Mouse (Mus musculus) frontal cortex, postnatal 10 days (tissue): ENCODE results near the gene Ninl.
"Not testable (repeated sequence)": the region's sequence is repeated elsewhere in the genome, so short reads cannot be mapped to it uniquely, and the experiment has no call there.

ENCODE experiments used
- DNase-seq, 2 experiments: peaks; one replicate each; pipeline ENCODE4 v3.0.0; 2022; ENCODE audit warnings: low spot score in 2 of 2, mixed read lengths in 1 of 2

The Ninl gene

DNA sequence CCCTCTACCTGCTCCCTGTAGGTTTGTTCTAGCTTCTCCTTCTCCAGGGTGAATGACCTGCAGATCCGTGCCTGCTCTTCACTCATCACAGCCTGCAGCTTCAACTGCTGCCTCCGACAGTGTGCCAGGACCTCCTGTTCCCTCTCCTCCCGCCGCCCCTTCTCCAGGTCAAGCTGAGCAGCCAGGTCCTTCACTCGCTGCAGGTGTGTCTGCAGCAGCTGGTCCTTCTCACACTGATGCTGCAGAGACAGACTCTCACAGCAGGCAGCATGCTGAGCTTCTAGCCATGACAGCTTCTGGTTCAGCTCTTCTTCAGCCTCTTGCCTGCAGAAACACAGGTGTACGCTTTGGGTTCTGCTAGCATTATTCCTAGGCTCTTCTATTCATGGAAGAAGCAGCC is 89.1 kb downstream of the Ninl start:
- DNase-seq = no peak

DNA sequence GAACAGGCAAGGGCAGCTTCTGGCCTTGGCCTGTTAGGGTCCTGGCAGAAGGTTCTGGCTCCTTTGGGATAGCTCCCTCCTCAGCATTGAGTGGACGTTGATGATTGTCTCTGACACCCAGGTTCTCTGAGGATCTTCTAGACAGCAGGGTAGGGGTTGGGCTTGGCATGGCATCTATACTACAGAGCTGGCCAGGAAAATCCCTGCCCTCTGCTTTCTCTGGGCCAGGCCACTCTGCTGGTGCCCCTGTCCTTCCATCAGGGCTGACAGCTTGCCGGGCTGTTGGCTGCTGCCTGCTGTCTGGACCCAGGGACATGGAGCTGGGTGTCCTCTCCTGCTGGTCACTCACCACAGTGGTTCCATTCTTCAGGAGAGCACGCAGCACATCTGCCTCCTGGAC is 89.5 kb downstream of the Ninl start:
- no peak for DNase-seq

DNA sequence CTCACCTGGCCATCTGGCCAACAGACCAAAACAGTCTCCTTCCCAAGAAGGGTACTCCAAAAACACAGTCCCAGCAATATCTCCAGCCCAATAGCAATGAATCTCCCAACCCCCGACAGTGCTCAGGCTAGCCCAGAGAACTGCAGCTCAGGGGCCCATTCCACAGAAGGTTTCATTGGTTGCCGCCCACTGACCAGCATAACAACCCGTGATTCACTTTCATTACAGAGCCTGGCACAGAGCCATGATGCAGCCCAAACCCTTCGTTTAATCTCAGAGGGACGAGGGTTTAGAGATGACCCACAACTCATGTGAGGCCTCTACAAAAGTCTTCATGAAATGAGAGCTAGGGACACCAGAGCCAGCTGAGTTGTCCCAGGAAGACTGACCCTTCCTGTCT is 90.4 kb downstream of the Ninl start:
- no peak for DNase-seq

DNA sequence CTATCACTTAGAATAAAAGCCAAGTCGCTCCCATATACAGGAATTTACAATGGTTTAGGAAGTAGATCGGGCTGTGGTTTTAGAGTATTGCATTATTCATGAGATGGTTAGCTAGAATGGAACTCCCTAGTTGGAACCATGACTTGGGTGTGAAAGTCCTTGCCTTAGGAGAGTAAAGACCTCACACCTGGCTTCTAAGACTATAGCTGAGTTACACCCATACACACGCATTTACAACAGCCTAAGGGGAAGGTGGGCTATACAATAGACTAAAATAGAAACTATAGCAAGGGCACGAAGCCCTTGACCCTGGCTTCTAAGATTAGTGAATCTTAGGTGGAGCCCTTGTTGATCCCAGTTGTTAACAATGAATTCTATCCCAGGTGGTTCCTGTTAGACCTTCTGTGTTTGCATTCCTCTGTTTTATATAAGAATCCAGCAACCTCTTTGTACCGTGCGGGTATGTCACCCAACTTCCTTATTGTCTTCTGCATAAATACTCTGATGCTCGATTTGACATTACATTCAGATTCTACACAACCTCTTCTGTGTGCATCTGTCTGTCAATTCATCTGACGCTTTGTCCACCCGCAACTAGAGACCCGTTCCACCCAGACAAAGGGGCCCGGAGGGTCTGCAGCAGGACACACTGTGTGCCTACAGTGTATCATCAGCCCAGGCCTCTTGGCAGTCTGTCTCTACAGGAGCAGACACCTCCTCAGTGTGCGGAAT is 91.1 kb downstream of the Ninl start:
- not testable (repeated sequence) for DNase-seq

DNA sequence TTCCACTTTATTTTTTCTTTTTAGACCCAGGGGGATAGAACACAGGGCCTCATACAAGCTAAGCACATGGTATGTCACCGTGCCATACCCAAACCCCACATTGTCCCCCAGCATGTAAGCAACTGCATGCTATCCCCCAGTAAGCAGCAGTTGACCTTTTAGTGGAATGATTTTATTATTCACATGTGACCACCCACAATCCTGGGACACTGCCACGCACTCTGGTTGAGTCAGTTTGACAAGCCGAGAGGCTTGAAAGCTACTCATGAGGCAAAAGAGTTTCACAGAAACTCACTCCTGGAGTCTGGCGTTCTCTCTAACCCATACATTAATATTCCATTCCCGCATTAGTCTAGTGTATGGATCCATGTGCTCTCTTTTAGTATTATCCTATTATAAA is 91.8 kb downstream of the Ninl start:
- DNase-seq = not testable (repeated sequence)

DNA sequence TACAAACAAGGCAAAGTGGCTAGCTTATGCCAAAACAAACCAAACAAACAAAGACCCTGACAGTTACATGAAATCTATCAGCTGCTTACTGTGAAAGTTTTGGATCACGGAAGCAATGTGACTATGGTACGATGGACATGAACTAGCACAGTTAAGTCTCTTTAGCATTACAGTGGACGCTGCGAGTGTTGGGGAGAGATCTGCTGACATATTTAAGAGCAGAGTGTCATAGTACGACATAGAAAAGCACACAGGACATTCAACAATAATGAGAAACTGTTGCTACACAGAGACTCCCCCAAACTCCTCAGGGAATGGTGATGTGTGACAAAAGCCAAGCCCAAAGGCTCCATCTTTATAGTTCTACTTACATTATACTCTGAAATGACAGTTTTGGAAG is 95.2 kb downstream of the Ninl start:
- no peak for DNase-seq

DNA sequence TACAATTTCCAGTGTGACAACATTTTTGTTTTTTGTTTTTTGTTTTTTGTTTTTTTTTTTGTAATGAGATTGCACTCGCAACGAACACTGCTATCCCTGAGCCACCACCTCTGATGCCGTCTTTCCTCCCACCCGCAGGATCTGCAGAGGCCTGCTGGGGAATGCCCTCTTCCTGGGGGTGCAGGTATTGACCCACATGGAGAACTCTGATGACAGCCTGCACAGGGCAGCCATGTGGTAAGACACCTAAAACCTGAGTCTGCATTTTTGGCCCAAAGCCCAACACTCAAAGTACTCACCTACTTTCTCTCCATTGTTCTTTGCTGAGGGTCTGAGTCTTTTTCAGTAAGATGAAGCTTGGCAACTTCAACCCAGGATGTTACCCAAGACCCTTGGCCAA is 104.5 kb downstream of the Ninl start:
- DNase-seq = no peak

DNA sequence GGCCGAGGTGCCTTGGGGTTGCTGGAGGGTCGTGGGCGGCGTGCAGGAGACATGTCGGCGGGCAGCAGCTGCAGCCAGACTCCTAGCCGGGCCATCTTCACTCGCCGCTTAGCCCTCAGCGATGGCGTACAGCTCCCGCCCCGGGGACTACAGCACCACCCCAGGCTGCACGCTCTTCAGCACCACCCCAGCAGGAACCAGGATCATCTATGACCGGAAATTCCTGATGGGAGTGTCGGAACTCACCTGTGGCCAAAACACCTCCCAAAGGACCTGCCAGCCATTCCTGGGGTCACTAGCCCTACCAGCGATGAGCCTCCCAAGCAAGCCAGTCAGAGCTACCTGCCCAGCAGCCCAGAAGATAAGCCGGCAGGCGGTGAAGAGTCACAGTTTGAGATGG is 105.7 kb downstream of the Ninl start:
- DNase-seq = no peak

DNA sequence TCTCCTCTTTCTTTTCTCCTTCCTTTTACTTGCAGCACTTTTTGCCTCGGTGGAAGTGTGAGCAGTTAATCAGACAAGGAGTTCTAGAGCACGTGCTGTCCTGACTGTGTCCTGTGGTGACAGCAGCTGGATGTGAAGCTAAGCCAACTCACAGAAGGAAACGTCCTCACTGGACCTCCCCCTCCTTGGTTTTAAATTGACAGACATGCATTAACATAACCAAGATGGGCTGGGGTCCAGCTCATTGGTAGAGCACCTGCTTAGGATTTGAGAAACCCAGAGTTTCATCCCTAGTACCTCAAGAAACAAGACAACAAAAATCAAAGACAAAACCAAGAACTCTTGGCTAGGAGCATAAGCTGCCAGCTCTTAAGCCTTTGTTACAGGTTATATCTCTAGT is 108.4 kb downstream of the Ninl start:
- no peak for DNase-seq

DNA sequence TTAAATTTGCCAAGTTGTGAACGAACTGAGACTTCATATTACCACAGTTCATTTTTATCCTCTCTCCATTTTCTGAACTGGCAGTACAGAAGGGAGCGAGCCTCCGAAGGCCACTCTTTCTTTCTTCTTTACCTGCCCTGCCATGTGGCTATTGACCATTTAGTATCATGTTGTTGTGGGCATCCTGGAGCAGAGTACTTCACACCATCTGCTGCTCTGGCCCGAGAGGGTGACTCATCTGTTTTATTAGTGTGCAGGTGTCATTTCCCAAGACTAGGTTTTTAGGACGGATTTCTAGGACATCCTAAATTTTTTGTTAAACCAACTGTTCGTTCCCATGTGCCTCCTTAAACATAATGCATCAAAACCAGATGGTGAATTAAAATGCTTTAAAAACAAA is 110.0 kb downstream of the Ninl start:
- DNase-seq = no peak

DNA sequence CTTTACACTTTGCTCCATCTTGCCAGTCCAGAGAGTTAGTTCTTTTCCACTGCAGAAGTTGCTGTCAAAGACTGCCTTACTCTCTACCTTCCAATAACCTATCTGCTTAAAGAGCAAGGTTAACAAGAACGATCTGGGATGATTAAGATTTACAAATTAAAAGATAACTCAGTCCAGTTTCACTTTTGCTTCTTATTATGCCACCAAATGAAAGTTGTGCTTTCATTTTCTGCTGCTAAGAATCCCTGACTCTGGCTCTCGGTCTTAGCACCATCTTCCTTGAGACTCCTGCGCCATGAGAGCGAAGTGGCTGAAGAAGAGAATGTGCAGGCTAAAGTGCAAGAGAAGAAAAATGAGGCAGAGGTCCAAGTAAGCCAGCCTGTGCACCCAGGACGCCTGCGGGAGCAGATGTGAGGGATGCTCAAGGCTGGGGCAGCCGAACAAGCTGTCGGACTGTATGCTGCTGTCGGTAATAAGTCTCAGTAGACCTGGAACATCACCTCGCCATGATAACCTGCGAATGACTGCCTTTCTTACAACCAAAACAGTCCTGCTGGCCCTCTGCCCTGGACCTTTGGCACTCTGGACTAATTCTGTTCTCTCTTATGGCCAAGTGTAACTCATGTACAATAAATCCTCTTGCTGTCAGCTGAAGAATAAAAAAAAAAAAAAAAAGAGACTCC is 112.0 kb downstream of the Ninl start:
- no peak for DNase-seq

DNA sequence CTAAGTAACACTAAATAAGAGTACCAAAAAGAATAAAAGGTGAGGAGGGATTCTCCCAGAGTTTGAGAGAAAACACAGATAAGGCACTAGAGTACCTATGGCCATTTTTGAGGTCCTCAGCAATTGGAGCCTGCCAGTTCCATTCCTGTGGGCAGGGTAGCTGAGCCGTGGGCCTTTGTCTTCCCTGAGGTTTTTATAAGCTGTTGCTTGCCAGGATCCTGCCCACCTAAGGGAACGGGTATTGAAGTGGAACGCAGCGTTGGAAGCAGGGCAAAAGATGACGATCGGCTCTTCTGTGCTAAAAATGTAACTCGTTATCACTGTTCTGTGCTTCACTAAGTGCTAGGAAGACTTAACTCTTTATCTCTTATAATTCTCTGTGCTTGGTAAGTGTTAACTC is 115.7 kb downstream of the Ninl start:
- no peak for DNase-seq

DNA sequence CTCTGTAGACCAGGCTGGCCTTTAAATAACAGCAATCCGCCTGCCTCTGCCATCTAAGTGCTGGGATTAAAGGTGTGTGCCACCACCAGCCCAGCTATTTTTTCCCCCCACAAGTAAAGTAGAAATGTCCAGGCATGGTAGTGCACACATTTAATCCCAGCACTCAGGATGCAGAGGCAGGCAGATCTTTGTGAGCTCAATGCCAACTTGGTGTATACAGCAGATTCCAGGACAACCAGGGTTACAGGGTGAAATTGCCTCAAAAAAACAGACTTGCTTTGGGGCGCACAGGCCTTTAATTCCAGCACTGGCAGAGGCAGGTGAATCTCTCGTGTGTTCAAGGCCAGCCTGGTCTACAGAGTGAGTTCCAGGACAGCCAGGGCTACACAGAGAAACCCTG is 116.2 kb downstream of the Ninl start:
- DNase-seq = no peak

DNA sequence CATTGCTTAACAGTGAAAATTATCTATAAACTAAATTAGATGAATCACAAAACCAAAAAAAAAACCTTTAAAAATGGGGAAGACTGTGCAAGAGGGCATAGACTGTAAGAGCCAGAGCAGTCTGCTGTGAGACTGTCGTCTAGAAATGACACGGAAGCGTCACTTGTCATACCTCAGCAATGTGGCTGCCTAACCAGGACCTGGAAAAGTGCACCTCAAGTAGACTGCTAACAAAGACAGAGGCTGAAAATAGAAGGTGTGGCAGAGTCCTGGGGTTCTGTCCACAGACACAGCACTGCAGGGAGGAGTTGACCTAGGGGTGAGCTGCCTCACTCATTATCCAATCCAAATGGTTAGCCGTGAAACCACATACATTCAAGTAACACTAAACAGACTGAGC is 117.0 kb downstream of the Ninl start:
- DNase-seq = no peak

DNA sequence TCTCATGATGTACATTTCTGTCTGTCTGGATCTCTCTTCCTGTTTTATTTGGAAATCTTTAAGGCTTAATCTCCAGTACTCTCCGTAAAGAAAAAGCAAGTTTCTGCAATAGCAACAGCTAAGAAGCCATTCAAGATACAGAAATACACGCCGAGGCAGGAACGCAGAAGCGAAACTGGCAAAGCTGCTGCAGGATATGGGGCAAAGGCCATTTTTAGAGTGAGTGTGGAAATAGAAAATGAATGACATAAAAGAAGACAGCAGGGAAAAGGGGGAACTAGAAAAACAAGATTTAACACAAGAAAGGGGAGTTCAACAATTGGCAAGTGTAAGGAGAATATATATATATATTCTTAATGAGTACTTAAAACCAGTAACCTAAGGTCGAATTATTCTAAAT is 117.5 kb downstream of the Ninl start:
- DNase-seq = no peak

DNA sequence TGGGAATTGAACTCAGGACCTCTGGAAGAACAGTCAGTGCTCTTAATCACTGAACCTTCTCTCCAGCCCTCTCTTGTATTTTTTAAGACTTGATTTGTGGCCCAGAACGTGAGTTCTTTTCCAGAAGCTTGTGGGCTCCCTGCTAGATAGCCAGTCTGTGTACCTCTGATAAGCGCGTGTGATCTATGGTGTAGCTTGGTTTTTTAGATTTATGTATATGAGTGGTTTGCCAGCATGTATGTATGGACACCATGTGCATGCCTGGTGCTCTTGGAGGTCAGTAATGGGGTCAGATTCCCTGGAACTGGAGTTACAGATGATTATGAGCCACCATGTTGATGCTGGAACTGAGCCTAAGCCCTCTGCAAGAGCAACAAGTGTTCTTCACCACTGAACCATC is 118.6 kb downstream of the Ninl start:
- no peak for DNase-seq

DNA sequence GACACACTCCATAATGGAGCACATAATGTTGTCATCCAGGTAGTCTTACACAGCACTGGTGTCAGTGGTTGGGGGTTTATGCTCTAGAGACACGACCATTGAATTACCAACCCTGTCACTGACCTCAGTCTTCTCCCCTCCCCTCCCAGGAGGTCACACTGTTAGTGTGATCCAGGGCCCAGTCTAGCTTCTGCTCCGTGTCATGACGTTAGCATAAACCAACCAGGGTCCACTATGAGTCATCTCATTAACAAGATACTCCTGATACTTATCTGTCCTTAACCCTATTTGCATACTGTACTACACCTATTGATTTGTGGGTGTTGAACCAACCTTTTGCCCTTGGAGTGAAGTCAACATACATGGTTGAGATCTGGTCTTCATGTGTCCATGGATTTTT is 120.5 kb downstream of the Ninl start:
- no peak for DNase-seq

DNA sequence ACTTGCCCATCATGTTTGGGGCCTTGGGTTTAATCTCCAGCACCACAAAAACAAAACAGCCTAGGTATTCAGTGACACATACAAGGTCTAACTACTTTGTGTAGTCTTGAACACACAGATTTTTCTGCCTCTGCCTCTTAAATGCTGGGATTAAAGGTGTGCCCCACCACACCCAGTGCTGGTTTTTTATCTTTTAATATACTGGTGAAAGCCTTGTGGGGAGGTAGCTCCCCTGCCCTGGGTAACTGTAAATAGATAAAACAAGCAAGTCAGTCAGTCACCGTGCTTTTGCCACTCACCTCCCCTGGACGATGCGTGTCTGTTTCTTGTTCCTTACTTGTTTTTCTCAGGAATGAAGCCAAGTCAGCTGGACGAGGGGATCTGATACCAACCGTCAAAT is 123.4 kb downstream of the Ninl start:
- no peak for DNase-seq

DNA sequence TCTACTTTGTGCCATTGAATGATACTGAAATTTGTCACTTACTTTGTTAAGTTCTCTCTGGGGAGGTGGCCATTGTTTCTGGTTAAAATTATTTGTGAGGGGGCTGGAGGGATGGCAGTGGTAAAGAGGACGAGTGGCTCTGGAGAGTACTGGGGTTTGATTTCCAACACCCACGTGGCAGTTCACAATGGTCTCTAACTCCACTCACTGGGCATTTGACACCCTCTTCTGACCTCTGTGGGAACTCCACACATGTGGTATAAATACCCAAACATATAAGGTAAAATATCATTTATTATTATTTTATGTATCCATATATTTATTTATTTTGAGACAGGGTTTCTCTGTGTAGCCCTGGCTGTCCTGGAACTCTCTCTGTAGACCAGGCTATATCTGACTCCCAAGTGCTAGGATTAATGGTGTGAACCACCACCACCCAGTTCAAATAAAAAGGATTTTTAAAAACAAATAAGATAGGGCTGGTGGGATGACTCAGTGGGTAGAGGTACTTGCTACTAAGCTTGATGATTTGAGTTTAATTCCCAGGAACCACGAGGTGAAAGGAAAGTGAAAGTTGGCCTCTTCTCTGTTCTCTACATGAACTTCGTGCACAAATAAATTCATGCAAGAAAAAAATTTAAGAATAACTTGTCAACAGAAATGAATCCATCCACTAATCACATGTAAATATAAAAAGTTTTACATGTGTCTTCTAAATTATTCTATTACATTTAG is 124.2 kb downstream of the Ninl start:
- no peak for DNase-seq

DNA sequence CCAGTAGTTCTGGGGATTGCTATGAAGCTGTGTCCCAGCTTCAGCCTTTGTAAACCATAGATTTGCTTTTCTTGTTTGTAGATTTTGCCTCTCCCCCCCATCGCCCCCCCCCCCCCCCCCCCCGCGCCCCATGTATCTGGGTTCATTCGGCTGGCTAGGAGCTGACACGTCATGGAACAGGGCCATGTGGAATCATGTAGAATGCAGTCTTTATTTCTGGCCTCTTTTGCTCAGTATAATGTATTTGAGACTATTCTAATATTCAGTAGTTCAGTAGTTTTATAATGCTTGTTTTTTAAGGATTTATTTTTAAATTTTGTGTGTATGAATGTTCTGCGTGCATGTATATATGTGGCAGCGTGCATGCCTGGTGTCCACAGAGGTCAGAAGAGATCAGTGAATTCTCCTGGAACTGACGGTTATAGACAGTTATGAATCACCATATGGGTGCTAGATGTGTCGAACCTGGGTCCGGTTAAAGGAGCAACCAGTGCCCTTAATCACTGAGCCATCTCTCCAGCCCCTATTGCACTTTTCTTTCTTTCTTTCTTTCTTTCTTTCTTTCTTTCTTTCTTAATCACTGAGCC is 128.8 kb downstream of the Ninl start:
- DNase-seq = no peak

DNA sequence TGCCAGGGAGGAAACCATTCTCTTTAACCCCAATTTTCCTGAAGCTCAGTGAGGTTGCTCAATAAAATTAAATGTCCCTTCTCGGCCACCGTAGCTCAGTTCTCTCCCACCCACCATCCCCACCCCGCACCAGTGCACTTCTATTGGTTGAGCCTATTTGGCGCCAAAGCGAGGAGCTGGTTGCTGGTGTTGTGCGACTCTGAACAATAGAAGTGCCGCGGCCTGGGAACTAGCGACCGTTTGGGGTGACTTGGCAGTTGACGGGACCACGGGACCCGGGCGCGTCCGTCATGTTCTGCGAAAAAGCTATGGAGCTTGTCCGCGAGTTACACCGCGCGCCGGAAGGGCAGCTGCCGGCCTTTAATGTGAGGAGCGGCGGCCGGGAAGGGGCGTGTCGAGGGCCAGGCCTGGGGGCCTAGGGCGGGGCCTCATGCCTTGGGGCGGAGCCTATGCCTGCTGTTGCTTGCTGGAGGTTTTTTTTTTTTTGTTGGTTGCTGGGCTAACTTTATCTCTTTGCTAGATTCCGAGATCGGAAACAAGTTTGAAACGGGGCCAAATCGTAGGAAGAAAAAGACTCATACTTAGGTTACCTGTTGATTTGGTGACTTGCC is 129.6 kb downstream of the Ninl start:
- peak; percentile 86 for DNase-seq

DNA sequence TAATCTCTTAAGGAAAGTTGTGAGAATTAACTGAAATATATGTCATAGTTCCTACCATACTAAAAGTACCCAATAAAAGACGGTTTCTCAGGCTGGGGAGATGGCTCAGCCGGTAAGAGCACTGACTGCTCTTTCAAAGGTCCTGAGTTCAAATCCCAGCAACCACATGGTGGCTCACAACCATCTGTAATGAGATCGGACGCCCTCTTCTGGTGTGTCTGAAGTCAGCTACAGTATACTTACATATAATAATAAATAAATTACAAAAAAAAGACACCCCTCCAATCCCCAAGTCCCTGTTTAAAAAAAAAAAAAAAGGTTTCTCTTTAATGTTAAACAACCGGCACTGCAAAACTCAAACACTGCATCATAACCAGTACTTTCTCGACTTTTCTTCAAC is 130.3 kb downstream of the Ninl start:
- DNase-seq = not testable (repeated sequence)
